Mouse (Mus musculus): ENCODE measurements around the gene Psg21. TPM values are rescaled to one million over a fixed set of nuclear protein-coding genes. Genes with fewer than 3 reads are reported as not detected.
"Not testable (repeated sequence)": the region's sequence is repeated elsewhere in the genome, so short reads cannot be mapped to it uniquely, and the experiment has no call there.

Psg21 gene
- polyA plus RNA-seq (2016; fragmentation: Nextera tagmentation; extraction: Ambion mirVana): not detected in 2 replicates

- H3K9ac ChIP-seq; H3K27ac ChIP-seq (ENCODE audit: poor library complexity, severe bottlenecking); H3K36me3 ChIP-seq; H3K4me3 ChIP-seq; H3K4me2 ChIP-seq; ATAC-seq (ENCODE audit: insufficient number of reproducible peaks, low FRiP score); H3K4me1 ChIP-seq (replicated peaks); H3K27me3 ChIP-seq (replicated peaks); H3K9me3 ChIP-seq (replicated peaks): not testable (repeated sequence)
- WGBS: 32% methylated on average over 1 of the region's 2 CpGs
Observed at GRCm38 (mm10) chr7:18656625-18657024, at the start of gene Psg21. Psg21 (minus strand) TSS chr7:18656725.

GRCm38 (mm10) chr7:18686085-18686484, 29.6 kb upstream of the Psg21 start, which contains the start of gene Psg20:
Psg20 (minus strand) TSS chr7:18686185.
- no peak for ATAC-seq (ENCODE audit: insufficient number of reproducible peaks, low FRiP score)

GRCm38 (mm10) chr7:18685586-18685985, 29.1 kb upstream of the Psg21 start:
- Histone ChIP-seq H3K9me3 (replicated peaks) (no peaks in the 10 kb centered on the region), H3K4me3 (no peak overlapping the region), H3K4me2 (no peak overlapping the region), H3K4me1 (replicated peaks) (no peaks in the 10 kb centered on the region), H3K27ac (ENCODE audit: poor library complexity, severe bottlenecking) (no peak overlapping the region), H3K27me3 (replicated peaks) (no peaks in the 10 kb centered on the region), H3K9ac (no peak overlapping the region), H3K36me3 (no peaks in the 10 kb centered on the region)
- ATAC-seq (ENCODE audit: insufficient number of reproducible peaks, low FRiP score): no peak

More at GRCm38 (mm10) chr7:18686085-18686484, 29.6 kb upstream of the Psg21 start, which contains the start of gene Psg20:
- Histone ChIP-seq H3K4me3 (no peak within 1 kb of the TSS), H3K36me3 (no peaks in the 10 kb centered on the region), H3K4me1 (replicated peaks) (no peaks in the 10 kb centered on the region), H3K9ac (no peak within 1 kb of the TSS), H3K27ac (ENCODE audit: poor library complexity, severe bottlenecking) (no peak within 1 kb of the TSS), H3K9me3 (replicated peaks) (no peaks in the 10 kb centered on the region), H3K27me3 (replicated peaks) (no peaks in the 10 kb centered on the region), H3K4me2 (no peak within 1 kb of the TSS)
- WGBS: 56% methylated on average over 2 of the region's 2 CpGs

- Histone ChIP-seq H3K36me3 (no peaks in the 10 kb centered on the region), H3K9me3 (replicated peaks) (peaks cover 5% of the 10 kb centered on the region; the same call in 1 of the 2 replicates), H3K4me3 (no peak overlapping the region), H3K27ac (ENCODE audit: poor library complexity, severe bottlenecking) (no peak overlapping the region), H3K27me3 (replicated peaks) (no peaks in the 10 kb centered on the region), H3K9ac (no peak overlapping the region), H3K4me1 (replicated peaks) (no peaks in the 10 kb centered on the region), H3K4me2 (no peak overlapping the region)
- WGBS: 39% methylated on average over 2 of the region's 2 CpGs
- ATAC-seq (ENCODE audit: insufficient number of reproducible peaks, low FRiP score): no peak
Observed at GRCm38 (mm10) chr7:18679772-18680171, 23.2 kb upstream of the Psg21 start.

- not testable (repeated sequence) for ATAC-seq (ENCODE audit: insufficient number of reproducible peaks, low FRiP score); H3K27me3 ChIP-seq (replicated peaks); H3K4me1 ChIP-seq (replicated peaks); H3K27ac ChIP-seq (ENCODE audit: poor library complexity, severe bottlenecking); H3K36me3 ChIP-seq; H3K9ac ChIP-seq; H3K4me3 ChIP-seq; H3K4me2 ChIP-seq
- 73% methylated on average over 8 of the region's 8 CpGs for WGBS
- H3K9me3 ChIP-seq (replicated peaks): peaks cover 10% of the 10 kb centered on the region; the same call in 1 of the 2 replicates
Observed at GRCm38 (mm10) chr7:18626921-18627320, 29.6 kb downstream of the Psg21 start.

- not testable (repeated sequence) for ATAC-seq (ENCODE audit: insufficient number of reproducible peaks, low FRiP score); H3K36me3 ChIP-seq; H3K4me2 ChIP-seq; H3K4me1 ChIP-seq (replicated peaks); H3K9me3 ChIP-seq (replicated peaks); H3K9ac ChIP-seq; H3K27me3 ChIP-seq (replicated peaks); H3K27ac ChIP-seq (ENCODE audit: poor library complexity, severe bottlenecking); H3K4me3 ChIP-seq
- 64% methylated on average over 2 of the region's 2 CpGs for WGBS
Observed at GRCm38 (mm10) chr7:18616401-18616800, 40.1 kb downstream of the Psg21 start, which contains the start of gene Psg23. Psg23 (minus strand) TSS chr7:18616501.

Other genes with a start within 250 kb of the Psg21 start
- gene Psg28, start 224.7 kb downstream of the Psg21 start, polyA plus RNA-seq (2016; fragmentation: Nextera tagmentation; extraction: Ambion mirVana): not detected in 2 replicates
- gene Psg26, start 172.5 kb downstream of the Psg21 start, polyA plus RNA-seq (2016; fragmentation: Nextera tagmentation; extraction: Ambion mirVana): not detected in 2 replicates
- not detected in 2 replicates for gene Psg25, start 124.5 kb downstream of the Psg21 start, polyA plus RNA-seq (2016; fragmentation: Nextera tagmentation; extraction: Ambion mirVana)
- not detected in 2 replicates for gene Psg27, start 89.4 kb downstream of the Psg21 start, polyA plus RNA-seq (2016; fragmentation: Nextera tagmentation; extraction: Ambion mirVana)
- not detected in 2 replicates for gene Psg23, start 40.2 kb downstream of the Psg21 start, polyA plus RNA-seq (2016; fragmentation: Nextera tagmentation; extraction: Ambion mirVana)
- not detected in 2 replicates for gene Psg20, start 29.5 kb upstream of the Psg21 start, polyA plus RNA-seq (2016; fragmentation: Nextera tagmentation; extraction: Ambion mirVana)
- gene Psg22, start 61.4 kb upstream of the Psg21 start, polyA plus RNA-seq (2016; fragmentation: Nextera tagmentation; extraction: Ambion mirVana): not detected in 2 replicates
- gene Psg19, start 141.8 kb upstream of the Psg21 start, polyA plus RNA-seq (2016; fragmentation: Nextera tagmentation; extraction: Ambion mirVana): not detected in 2 replicates
- not detected in 2 replicates for gene Psg17, start 164.9 kb upstream of the Psg21 start, polyA plus RNA-seq (2016; fragmentation: Nextera tagmentation; extraction: Ambion mirVana)
- 0.17 and 0.31 TPM in 2 replicates for gene Mill2, start 183.2 kb upstream of the Psg21 start, polyA plus RNA-seq (2016; fragmentation: Nextera tagmentation; extraction: Ambion mirVana)
- gene Pglyrp1, start 214.6 kb upstream of the Psg21 start, polyA plus RNA-seq (2016; fragmentation: Nextera tagmentation; extraction: Ambion mirVana): 0.83 and 0.96 TPM in 2 replicates